Mouse (Mus musculus): Measurements from ENCODE around the gene Klhdc8a.
A peak's percentile ranks its signal among the peaks of the same experiment; 100 is the strongest.

Klhdc8a gene

DNA sequence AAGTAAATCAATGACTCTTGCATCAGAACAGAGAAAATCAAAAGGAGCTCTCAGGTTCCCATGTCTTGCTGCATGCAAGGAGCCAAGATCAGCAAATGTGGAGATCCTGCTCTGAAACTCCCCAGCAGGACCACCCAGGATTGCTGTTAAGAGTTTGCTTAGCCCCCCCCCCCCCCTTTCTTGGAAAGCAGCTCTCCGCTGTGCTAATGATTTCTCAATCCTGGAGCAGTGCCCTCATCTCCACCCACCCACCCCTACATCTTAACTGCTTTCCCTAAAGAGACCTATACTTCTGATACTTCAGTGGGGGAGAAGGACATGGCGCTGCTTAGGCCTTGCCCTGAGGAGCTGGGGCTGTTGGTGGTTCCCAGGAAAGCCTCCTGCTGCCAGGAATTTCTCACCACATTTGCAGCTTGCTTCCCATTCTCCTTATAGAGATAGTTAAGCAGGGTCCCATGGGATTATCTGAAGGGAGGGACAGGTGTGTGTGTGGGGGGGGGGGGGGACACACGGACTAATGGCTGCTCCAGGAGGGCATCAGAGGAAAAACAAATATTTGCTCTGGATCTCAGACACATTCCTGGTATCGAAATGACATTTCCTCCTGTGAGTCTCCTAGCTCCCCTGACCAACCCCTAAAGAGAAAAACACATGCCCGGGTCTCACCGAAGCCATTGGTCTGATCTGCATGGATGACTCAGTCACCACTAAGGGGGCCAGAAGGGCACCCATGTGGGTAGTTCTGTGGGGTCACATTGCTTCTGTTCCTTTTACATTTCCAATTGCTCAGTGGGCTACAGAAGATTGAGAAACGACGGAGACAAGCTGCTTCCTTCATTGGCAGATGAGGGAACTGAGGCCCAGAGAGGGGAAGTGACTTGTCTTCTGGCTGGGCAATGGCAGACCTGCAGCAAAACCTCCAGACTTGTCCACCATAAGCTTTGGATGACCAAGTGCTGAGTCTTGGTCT is 19.8 kb downstream of the Klhdc8a start:
- no peak for DNase-seq

DNA sequence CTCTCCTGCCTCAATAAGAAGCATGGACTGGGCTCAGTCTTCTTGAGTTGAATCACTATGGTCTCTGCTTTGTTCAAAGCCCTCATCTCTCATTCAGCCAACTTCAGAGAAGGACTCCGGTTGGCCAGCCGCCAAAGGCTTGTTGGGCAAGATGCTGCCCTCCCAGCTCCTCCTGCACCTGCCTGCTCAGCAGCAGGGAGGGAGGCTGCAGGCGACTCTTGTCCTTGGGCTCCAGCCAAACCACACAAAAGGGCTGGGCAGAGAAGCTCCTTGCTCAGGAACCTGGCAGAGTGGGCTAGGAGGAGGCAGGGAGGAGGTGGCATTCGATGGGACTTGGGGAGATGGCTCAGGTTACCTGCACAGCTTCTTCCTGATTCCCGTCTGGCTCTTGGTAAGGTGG is 20.8 kb downstream of the Klhdc8a start:
- DNase-seq, result peak; percentile 93 to 96

DNA sequence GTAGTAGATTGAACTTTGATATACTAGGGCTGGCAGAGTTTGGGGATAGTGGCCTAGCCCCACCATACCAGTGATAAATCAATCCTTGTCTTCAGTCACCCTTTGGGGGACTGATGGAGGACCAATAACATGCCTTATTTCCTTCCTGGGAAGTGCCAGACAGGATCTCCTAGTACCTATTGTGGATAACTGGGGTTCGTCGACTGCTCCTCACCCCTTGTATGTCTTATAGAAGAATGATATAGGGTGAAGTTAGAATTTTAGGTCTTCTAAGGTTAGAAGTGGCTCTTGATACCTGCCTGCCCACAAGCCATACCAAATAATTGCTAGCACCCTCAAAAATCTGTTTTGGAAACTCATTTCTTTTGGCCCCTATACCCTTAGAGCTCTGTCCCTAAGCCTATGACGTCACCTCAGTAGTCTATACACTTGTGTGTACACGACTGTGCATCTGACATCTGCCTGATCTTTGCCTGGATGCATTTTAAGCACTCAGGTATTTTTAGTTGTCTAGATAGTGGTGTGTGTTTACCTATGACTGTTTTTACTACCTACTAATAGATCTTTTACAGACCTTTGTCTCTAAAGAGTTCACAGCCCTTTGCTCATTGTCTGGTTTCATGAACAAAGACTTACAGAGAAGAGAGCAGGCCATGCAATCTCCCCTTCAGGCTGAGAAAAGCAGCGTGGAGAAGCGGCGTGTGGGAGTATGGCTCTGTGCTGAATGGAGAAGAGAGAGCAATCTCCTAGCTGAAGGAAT is 23.6 kb downstream of the Klhdc8a start:
- DNase-seq, result no peak

DNA sequence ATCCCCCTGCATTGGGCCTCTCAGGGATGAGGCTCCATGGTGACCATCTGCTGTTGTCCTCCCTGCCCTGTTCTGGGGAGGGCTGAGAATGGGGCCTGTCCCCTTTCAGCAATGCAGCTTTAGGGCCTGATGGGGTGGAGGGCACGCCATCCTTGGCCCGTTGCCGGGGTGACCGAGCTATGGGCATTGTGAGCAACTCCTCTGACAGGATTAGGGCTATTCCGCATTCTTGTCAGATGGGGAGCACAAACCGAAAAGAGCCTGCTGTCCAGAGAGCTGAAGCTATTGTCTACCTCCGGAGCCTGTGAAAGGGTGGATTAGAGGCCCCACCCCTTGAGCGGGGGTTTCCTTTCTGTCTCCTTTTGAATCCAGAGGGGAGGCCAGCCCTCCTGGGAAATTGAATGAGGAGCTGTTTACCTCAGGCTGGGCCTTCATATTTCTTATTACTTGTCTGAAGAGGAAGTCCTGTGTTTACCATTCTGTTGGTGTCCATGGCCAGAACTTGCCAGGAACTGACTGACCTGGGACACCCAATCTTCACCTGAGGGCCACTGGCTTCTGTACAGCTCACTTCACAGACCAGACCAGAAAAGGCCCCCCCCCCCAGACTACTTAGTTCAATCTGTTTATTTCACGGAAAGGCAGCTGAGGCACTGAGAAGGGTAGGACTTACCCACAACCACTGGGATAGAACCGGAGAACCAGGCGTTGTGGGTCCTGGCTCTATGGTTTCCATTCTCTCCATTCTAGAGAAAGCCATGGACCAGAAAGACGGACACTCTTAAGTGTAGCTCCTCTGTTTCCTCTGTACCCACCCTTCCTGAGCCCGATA is 24.5 kb downstream of the Klhdc8a start:
- peak; percentile 63 to 78 for DNase-seq

DNA sequence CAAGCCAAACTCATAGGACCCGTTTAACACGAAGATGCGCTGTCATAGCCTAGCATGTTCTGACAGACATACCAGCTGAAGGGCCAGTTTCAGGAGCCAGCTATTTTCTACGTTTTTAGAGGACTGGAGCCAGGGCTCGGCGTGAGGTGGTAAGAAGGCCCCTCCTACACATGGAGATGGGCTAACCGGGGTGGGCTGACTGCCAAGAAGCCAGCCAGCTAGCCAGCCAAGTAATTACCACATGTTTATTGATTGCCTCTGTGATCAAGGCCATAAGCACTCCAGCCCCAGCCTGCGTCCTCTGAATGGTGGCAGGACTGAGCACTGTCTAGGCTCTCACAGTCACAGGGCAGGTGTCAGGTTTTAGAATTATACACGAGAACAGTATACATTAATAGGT is 28.4 kb downstream of the Klhdc8a start:
- peak in 1 of 2 experiments; percentile 30 for DNase-seq

DNA sequence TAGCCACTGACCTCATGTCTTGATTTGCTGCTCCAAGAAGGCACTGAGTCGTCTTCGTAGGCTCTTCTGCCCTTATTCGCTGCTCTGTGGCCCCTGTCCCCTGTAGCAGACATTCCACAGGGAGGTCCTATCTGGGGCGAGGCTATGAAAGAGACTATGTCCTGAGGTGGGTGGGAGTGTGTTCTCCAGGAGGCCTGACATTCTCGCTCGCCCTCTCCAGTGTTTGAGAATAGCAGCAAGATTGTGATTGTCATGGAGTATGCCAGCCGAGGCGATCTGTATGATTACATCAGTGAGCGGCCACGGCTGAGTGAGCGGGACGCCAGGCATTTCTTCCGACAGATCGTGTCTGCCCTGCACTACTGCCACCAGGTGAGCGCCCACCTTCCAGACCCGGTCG is 29.1 kb downstream of the Klhdc8a start:
- no peak for DNase-seq

DNA sequence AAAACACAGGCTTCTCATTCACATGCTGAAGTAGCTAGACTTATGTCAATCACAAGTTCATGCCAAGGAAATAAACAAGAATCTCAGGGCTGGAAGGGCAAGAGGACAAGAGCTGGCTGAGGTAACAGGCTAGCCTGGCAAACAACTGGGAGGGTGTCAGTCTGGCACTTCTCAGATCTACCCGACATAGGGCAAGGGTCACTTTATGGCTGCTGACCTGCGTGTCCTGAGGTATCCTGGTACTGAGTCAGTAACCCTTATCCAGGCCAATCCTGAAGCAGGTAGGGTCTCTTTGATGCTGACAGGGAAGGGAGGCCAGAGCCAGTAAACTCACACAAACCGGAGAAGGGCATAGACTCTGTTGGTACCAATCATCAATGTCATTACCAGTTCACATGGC is 30.1 kb downstream of the Klhdc8a start:
- no peak for DNase-seq

DNA sequence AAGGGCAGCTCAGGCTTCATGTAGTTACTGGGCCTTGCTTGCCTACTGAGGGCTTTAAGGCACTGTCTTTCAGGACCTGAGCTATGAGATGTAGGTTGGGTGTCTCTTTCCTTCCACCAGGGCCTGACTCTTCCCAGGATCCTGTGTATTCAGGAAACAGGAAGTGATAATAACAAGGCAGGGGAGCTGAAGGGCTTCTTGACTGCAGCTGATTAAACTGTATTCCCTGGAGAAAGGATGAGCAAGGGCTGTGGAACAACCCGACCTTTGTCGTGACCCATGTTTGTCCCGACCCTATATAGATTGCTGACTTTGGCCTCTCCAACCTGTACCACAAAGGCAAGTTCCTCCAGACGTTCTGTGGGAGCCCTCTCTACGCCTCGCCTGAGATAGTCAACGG is 31.2 kb downstream of the Klhdc8a start:
- DNase-seq, result no peak

DNA sequence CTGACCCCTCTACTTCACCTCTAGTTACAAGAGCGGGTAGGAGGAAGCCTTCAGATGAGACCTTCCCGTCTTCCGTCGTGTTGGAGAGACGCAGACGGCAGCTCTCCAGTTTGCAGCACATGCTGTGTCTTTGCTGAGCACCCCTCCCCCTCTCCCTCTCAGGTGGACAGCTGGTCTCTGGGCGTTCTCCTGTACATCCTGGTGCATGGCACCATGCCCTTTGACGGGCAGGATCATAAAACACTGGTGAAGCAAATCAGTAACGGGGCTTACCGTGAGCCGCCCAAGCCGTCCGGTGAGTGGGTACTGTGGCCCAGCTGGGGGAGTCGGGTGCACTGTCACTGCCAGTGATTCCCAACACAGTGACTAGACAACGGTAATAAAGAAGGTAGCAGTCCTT is 32.0 kb downstream of the Klhdc8a start:
- no peak for DNase-seq

DNA sequence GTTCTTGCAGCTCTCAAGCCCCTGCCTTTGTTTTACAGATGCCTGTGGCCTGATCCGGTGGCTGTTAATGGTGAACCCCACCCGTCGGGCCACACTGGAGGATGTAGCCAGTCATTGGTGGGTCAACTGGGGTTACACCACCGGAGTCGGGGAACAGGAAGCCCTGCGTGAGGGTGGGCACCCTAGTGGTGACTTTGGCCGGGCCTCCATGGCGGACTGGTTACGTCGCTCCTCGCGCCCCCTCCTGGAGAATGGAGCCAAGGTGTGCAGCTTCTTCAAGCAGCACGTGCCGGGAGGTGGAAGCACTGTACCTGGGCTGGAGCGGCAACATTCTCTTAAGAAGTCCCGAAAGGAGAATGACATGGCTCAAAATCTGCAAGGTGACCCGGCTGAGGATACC is 32.9 kb downstream of the Klhdc8a start:
- DNase-seq, result no peak

DNA sequence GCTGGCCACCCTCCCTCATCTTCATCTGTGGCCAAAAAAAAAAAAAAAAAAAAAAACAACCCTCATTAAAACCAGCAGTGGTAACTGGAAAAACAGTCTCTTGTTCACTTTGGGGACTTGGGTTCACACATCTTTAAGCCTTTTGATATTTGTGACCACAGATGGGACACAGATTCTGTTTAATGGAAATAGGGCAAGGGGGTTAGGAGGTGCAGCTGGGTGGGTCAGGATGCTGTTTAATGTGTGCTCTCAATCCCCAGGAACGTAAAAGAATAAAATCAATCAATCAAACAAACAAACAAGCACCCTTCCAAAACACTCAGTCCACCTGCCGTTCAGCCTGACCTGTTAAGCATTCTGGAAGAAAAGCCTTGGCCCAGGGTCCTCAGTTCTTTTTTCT is 34.8 kb downstream of the Klhdc8a start:
- no peak for DNase-seq

DNA sequence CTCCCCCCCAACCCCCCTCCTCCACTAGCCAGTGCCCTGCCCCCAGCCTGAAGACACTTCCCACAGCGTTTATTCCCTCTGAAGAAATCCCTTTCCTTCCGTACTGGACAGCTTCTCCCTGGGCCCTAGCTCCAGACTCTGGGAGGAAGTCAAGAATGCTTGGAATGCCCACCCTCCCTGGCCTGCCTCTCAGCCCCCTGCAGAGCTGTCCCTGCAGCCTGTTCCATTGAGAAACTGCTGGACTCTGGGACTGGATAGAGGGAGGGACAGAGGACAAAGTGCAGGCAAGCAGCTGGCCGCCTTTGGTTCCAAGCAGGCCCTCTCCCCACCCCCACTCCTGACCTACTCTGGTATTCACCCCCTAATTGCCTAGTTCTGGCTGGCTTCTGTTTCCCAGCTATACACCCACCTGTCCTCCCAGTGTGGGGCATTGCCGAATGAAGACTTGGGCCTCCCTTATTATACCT is 35.3 kb downstream of the Klhdc8a start:
- DNase-seq, result peak; percentile 66 to 78

DNA sequence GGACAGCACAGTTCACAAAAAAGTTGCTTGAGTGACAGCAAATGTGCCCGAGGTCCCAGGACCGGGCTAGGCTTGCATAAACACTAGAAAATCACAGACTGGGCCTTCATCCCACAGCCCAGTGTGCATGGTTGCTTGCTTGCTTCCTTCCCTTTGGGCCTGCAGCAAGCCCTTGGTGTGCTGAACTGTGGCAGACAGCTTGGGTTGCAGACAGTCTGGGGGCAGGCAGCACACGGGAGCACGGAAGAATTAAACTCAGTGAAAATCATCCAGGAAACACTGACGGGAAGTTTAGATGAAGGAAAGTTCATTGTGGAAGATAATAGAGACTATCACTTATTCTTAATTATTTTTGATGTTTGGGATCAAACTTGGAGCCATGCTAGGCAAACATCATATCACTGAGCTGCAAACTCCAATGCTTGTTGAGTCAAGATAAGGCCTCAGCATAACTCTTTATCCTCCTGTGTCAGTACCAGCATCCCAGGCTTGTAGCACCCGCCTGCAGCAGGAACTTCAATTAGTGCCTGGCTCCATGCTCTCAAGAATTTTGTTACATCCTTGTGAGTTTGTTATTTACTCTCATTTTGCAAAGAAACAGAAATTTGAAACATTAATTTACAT is 35.9 kb downstream of the Klhdc8a start:
- DNase-seq, result no peak

DNA sequence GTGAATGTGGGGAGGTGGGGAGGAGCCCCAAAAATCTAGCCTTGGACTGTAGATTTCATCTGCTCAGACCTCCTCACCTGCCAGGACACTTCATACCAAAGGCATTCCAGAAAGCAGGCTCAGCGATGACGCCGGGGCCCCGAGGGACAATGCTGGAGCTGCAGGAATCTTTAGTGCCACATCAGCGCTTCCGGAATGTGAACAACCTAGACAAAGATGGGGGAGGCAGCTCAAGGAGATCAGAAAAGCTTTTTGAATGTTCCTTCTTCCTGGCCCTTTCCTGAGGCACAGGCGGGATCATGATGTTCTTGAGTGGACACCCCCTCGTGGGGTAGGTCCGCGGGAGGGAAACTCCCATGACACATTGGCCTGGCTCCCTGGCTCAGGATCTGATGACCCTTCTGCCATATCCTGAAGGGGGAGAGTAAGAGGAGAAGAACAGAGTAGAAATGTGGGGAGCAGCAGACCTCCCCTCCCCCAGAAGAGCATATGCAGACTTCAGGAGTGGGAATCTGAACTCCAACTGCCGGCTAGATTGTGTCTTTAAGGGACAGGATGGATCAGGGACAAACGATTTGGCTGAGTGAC is 37.0 kb downstream of the Klhdc8a start:
- peak; percentile 33 to 58 for DNase-seq

DNA sequence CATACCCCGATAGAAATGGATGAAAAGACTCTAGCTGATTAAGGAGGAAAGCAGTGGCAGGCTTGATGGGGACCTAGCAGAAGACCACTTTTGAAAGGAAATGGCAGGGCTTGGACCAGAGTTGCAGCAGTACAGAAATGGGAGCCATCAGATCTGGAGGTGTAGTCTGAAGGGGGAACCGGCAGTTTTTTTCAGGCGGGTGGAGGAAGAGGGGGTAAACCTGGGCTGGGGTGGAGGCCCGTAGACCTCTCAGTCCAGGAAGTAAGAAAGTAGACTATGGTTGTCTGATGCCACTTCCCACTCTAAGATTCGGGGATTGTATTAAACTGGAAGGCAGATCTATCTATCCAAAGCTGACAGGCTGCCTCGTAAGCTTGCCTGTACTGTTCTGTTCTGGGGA is 38.5 kb downstream of the Klhdc8a start:
- no peak for DNase-seq

DNA sequence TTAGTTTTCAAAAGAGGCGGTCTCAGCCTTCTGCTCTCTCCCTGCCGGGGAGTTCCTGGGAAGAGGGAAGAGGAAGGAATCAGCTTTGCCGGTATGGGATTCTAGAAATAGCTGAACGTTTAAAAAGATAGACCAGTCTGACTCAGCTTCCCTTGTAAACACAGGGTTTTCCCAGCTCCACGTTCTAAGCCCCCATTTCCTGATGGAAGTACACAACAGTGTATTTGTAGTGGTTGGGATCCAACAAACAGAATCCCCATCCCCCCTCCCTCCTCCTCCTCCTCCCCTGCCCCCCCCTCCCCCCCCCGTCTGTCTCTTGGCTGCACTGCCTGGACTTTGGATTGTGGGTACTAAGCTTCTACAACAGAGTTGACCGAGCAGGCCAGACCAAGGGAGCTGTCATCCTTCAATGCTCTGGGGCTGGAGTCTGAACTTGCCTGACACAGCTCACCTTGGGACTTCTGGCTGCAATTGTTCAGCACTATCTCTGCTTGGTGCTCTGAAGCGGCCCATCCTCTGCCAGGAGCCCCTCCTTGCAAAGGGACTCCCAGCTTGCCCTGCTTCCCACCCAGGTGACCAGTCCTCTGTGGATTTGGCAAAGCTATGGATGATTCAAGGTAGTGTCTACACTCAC is 39.7 kb downstream of the Klhdc8a start:
- DNase-seq, result no peak

DNA sequence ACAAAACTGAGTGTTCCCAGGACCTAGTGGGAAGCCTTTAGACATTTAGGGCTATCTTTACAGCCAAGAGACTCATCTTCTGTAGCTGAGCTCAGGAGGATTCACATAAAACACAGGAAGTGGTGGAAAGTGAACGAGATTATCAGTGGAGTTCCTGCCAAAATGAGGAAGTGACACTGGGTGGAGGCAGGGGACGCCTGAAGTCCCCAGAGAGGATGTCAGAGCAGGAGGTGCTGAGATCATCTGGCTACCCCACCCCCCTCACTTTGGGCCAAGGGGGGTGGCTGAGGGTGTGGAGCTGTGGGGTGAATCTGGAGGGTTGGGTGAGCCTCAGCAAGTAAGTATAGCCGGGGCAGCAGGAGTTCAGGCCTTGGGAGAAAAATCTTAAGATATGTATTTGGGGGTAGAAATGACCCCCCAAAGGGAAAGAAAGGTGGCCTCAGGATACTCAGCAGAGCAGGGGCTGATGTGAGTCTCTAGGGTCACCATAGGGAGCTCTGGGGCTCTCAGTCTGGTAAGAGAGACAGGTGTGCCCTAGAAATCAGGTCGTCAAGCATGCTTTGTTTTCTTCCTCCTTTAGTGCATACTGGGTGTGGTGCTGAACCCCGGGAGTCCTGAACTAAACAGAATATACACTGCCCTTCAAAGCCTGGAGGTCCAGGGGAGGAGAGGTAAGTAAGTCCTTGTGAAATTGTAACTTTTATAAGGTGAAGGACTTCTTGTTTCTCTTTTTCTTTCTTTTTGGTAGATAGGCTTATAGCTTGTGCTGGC is 43.5 kb downstream of the Klhdc8a start:
- DNase-seq, result peak; percentile 84 to 85

DNA sequence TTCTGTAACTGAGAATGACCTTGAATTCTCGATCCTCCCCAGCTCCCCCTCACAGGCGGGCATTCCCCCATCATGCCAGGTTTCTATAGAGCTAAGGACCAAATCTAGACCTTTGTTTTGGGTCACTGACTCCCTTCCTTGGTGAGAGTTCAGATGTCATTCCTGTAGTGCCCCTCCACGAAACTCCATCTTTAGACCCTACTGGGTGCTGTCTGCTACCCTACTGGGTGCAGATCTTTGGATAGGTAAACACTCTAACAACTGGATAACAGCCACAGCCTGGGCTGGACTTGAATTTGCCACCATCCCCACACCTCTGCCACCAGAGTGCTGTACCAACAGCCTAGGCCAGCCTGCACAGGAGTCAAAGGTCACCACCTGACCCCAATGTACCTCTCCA is 44.1 kb downstream of the Klhdc8a start:
- no peak for DNase-seq

DNA sequence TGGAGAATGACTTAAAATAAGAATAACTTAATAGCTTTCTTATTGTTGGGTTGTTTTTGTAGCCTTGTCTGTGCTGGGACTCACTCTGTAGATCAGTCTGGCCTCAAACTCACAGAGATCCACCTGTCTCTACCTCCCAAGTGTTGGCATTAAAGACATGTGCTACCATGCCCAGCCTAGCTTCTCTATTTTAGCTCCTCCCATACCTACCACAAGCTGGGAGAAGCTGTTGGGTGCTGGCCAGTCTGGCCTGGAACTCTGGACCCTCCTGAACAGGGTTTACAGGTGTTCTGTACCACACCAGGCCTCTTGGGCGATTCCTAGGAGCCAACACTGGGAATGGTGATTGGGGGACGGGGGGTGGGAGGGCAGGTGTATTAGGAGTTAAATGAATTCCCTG is 44.8 kb downstream of the Klhdc8a start:
- DNase-seq, result no peak

DNA sequence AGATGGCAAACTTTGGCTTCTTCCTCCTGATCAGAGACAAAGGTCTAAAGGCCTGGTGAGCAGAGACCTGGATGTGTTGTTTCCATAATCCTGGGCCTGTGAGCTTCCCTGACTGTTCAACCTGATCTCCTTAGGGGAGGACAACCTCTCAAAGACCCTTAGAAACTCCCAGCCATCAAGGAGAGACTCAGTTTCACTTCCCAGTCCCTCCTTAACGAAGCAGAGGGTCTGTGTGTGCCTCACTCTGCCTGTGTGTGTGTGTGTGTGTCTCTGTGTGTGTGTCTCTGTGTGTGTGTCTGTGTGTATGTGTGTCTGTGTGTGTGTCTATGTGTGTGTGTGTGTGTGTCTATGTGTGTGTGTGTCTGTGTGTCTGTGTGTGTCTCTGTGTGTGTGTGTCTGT is 45.2 kb downstream of the Klhdc8a start:
- no peak for DNase-seq

DNA sequence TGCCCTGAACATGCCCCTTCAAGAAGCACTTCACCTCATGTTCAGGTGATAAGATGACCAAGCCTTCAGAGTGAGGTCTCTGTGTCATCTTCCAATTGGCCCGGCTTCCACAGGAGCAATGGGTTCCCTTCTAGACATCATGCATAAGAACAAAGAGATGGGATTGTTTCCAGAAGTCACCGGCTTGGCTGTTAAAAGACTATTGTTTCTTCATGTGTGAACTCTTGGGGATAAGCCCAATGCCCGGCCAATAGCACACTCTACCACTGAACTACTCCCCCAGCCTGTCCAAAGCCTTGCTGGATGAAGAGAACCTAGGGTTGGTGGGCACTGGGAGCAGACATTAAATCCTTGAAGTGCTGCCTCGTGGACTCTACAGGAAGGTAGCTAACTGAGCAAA is 47.1 kb downstream of the Klhdc8a start:
- DNase-seq, result no peak
